Mouse (Mus musculus): ENCODE results near the gene Ctnnbip1. TPM values are rescaled to one million over a fixed set of nuclear protein-coding genes. Genes with fewer than 3 reads are reported as not detected.

Gene Ctnnbip1
- total and polyA plus RNA-seq, 3 experiments, result 25.0 to 27.3 (median 25.5) TPM

DNA sequence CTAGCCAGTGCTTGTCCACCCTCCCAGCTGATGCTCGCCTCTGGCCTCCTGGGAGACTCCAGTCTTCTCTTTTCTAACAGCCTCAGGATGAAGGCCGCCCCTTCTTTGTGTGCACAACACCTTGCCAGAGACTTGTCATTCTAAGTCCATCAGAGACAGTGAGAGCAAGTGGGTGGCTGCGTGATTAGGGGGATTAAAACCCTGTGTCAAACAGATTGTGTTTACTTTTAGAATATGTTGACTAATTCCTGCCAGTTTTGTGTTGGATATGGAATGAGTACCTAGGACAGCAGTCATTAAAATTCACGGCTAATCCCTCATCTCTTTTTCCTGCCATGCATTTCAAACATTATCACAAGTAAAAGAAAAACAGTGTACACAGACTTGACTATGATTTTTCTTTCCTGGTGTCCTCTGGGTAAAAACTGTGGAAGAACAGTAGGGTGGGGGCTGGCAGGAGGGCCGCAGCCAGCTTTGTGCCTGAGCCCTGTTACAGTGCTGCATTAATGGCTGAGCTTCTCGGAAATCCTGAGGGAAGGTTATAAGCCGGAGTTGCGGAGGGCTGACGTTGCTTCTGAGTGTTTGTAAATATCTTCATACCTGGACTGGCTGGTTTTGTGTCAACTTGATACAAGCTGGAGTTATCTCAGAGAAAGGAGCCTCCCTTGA, 77.0 kb downstream of the Ctnnbip1 start:
- H3K36me3 ChIP-seq (ENCODE audit: control insufficient read depth, insufficient read depth, low read length), result no peaks in the 10 kb centered on the region
- TF ChIP-seq CTCF (IDR thresholded peaks at IDR 0.05) (no peak), POLR2A (IDR thresholded peaks at IDR 0.05; ENCODE audit: insufficient read depth, low read depth, low read length) (no peak), EP300 (IDR thresholded peaks at IDR 0.05; ENCODE audit: insufficient read depth, low read depth, low read length) (no peak)
- 92% methylated on average over 9 of the region's 9 CpGs for WGBS
- peaks cover 5% of the 10 kb centered on the region for H3K4me1 ChIP-seq (ENCODE audit: control insufficient read depth, insufficient read depth, low read length)
- H3K4me3 ChIP-seq, result no peak overlapping the region
- intact Hi-C loops (cut with DNase I), result no loop called here
- no peaks in the 10 kb centered on the region for H3K27me3 ChIP-seq (ENCODE audit: control insufficient read depth, insufficient read depth, low read length)
- peaks cover 2% of the 10 kb centered on the region; the same call in 1 of the 2 replicates for H3K79me2 ChIP-seq (replicated peaks; ENCODE audit: control insufficient read depth, insufficient read depth, low read length)
- DNase-seq, result no peak
- no peak overlapping the region for H3K27ac ChIP-seq
- no peak overlapping the region for H3K9ac ChIP-seq (ENCODE audit: low read depth, low read length)

DNA sequence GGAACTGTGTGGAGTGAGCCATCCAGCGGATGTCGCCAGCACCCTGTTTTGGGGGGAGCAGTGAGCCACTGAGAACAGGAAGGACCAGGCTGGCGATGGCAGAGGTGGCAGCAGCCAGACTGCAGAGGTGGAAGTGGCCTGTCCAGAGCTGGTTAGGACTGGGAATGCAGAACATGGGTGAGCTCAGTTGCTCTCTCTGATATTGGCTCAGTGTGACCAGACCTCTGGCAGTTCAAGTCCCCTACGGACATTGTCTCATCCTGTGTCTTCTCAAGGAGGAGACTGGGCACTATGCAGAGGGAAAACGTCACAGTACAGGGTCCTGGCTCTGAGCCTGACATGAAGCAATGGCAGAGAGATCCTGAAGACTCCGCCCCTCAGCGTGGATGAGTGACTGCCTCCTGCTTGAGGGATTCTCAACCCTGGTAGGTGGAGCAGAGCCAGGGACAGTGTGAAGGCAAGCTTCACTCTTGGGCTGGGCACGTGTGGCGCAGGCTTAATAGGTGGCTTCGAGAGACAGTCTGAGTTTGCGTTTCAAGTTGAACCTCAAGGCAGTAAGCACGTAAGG, 79.7 kb downstream of the Ctnnbip1 start:
- Histone ChIP-seq H3K4me3 (no peak overlapping the region), H3K4me1 (ENCODE audit: control insufficient read depth, insufficient read depth, low read length) (peaks cover 5% of the 10 kb centered on the region; the same call in 1 of the 2 replicates), H3K27ac (no peak overlapping the region), H3K9ac (ENCODE audit: low read depth, low read length) (no peak overlapping the region), H3K27me3 (ENCODE audit: control insufficient read depth, insufficient read depth, low read length) (no peaks in the 10 kb centered on the region), H3K79me2 (replicated peaks; ENCODE audit: control insufficient read depth, insufficient read depth, low read length) (peaks cover 4% of the 10 kb centered on the region), H3K36me3 (ENCODE audit: control insufficient read depth, insufficient read depth, low read length) (no peaks in the 10 kb centered on the region)
- 78% methylated on average over 12 of the region's 12 CpGs for WGBS
- no peak for DNase-seq
- no peak for TF ChIP-seq CTCF (IDR thresholded peaks at IDR 0.05)
- TF ChIP-seq POLR2A (IDR thresholded peaks at IDR 0.05; ENCODE audit: insufficient read depth, low read depth, low read length), result no peak
- no peak for TF ChIP-seq EP300 (IDR thresholded peaks at IDR 0.05; ENCODE audit: insufficient read depth, low read depth, low read length)
- intact Hi-C loops (cut with DNase I), result no loop called here

DNA sequence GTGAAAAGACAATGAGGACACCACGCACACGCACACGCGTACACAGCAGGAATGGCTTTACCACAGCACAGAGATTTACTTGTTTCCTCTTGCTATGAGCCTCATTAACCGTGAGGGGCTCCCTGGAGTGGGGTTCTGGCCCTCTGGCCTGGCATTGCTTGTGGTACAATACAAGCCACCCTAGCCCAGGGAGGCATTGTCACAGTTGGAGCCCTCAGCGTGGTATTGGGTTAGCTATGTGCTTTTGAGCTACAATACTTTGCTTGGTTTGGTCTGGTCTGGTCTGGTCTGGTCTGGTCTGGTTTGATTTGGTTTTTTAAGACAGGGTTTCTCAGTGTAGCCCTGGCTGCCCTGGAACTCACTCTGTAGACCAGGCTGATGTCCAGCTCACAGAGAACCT, 81.5 kb downstream of the Ctnnbip1 start:
- intact Hi-C loops (cut with DNase I), result no loop called here
- Histone ChIP-seq H3K4me1 (ENCODE audit: control insufficient read depth, insufficient read depth, low read length) (peaks cover 5% of the 10 kb centered on the region; the same call in 1 of the 2 replicates), H3K27ac (no peak overlapping the region), H3K9ac (ENCODE audit: low read depth, low read length) (no peak overlapping the region), H3K4me3 (no peak overlapping the region), H3K27me3 (ENCODE audit: control insufficient read depth, insufficient read depth, low read length) (no peaks in the 10 kb centered on the region), H3K79me2 (replicated peaks; ENCODE audit: control insufficient read depth, insufficient read depth, low read length) (peaks cover 6% of the 10 kb centered on the region), H3K36me3 (ENCODE audit: control insufficient read depth, insufficient read depth, low read length) (no peaks in the 10 kb centered on the region)
- 96% methylated on average over 6 of the region's 6 CpGs for WGBS
- TF ChIP-seq POLR2A (IDR thresholded peaks at IDR 0.05; ENCODE audit: insufficient read depth, low read depth, low read length), result no peak
- no peak for TF ChIP-seq CTCF (IDR thresholded peaks at IDR 0.05)
- no peak for TF ChIP-seq EP300 (IDR thresholded peaks at IDR 0.05; ENCODE audit: insufficient read depth, low read depth, low read length)
- no peak for DNase-seq

DNA sequence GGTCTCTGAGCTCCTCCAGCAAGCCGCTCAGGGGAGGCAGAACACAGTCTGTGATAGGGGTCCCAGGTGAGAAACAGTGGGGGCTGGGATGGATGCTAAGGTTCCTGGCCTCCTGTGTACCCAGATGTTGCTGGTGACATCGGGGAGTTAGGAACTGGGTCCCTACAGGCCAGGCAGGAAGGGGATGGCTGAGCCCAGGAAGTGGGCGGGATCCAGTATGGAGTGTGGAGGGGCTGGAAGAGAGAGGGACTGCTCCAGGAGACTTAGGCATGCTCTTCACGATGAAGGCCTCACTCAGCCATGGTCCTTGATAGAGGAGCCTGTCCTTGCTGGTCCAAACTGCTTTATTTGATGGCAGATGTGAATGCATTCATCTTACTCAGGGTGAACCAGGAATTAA, 82.1 kb downstream of the Ctnnbip1 start:
- Histone ChIP-seq H3K79me2 (replicated peaks; ENCODE audit: control insufficient read depth, insufficient read depth, low read length) (peaks cover 6% of the 10 kb centered on the region), H3K9ac (ENCODE audit: low read depth, low read length) (no peak overlapping the region), H3K4me3 (no peak overlapping the region), H3K27ac (no peak overlapping the region), H3K36me3 (ENCODE audit: control insufficient read depth, insufficient read depth, low read length) (no peaks in the 10 kb centered on the region), H3K27me3 (ENCODE audit: control insufficient read depth, insufficient read depth, low read length) (no peaks in the 10 kb centered on the region), H3K4me1 (ENCODE audit: control insufficient read depth, insufficient read depth, low read length) (peaks cover 5% of the 10 kb centered on the region; the same call in 1 of the 2 replicates)
- DNase-seq, result no peak
- intact Hi-C loops (cut with DNase I), result no loop called here
- no peak for TF ChIP-seq CTCF (IDR thresholded peaks at IDR 0.05)
- no peak for TF ChIP-seq EP300 (IDR thresholded peaks at IDR 0.05; ENCODE audit: insufficient read depth, low read depth, low read length)
- TF ChIP-seq POLR2A (IDR thresholded peaks at IDR 0.05; ENCODE audit: insufficient read depth, low read depth, low read length), result no peak
- WGBS, result 66% methylated on average over 4 of the region's 4 CpGs

DNA sequence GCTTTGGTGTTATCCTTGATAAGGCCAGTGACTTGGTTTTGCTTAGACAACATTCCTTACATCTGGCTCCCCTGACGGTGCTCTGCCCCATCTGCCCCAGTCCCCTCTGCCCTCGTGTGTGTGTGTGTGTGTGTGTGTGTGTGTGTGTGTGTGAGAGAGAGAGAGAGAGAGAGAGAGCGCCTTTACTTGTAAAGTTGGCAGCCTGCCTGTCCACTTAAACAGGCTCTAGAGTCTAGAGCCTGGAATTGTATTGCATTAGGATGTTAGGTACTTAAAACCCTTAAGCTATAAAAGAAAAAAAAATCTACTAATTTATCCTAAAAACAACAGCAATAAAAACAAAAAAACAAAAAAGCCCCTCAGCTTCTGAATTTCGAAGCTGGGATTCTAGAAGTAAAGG, 83.4 kb downstream of the Ctnnbip1 start:
- Histone ChIP-seq H3K4me3 (no peak overlapping the region), H3K27ac (no peak overlapping the region), H3K27me3 (ENCODE audit: control insufficient read depth, insufficient read depth, low read length) (no peaks in the 10 kb centered on the region), H3K4me1 (ENCODE audit: control insufficient read depth, insufficient read depth, low read length) (peaks cover 5% of the 10 kb centered on the region; the same call in 1 of the 2 replicates), H3K79me2 (replicated peaks; ENCODE audit: control insufficient read depth, insufficient read depth, low read length) (peaks cover 6% of the 10 kb centered on the region), H3K9ac (ENCODE audit: low read depth, low read length) (no peak overlapping the region), H3K36me3 (ENCODE audit: control insufficient read depth, insufficient read depth, low read length) (no peaks in the 10 kb centered on the region)
- 31% methylated on average over 4 of the region's 4 CpGs for WGBS
- no peak for DNase-seq
- TF ChIP-seq EP300 (IDR thresholded peaks at IDR 0.05; ENCODE audit: insufficient read depth, low read depth, low read length), result no peak
- TF ChIP-seq CTCF (IDR thresholded peaks at IDR 0.05), result no peak
- TF ChIP-seq POLR2A (IDR thresholded peaks at IDR 0.05; ENCODE audit: insufficient read depth, low read depth, low read length), result no peak
- intact Hi-C loops (cut with DNase I), result no loop called here

DNA sequence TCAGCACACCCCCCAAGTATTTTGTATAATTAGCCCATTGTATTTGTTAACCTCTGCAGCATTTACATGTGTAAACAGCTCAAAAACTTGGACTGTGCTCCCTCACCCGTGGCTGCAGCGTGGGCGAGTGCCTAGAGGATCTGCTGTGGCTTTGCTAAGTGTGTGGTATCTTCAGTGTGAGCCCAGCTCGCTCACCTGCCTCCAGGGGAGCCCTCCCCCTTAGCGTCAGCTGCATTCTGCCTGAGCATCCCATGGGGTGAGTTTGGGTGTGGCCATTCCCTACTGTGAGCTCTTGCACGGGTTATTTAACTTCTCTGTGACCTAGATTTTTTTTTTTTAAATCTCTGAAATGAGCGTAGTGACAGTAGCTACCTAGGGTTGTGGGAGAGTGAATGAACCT, 84.2 kb downstream of the Ctnnbip1 start:
- H3K27ac ChIP-seq, result no peak overlapping the region
- no peak overlapping the region for H3K4me3 ChIP-seq
- WGBS, result 68% methylated on average over 7 of the region's 7 CpGs
- DNase-seq, result no peak
- no peaks in the 10 kb centered on the region for H3K27me3 ChIP-seq (ENCODE audit: control insufficient read depth, insufficient read depth, low read length)
- intact Hi-C loops (cut with DNase I), result no loop called here
- peaks cover 6% of the 10 kb centered on the region for H3K79me2 ChIP-seq (replicated peaks; ENCODE audit: control insufficient read depth, insufficient read depth, low read length)
- H3K4me1 ChIP-seq (ENCODE audit: control insufficient read depth, insufficient read depth, low read length), result peaks cover 6% of the 10 kb centered on the region; the same call in 1 of the 2 replicates
- no peaks in the 10 kb centered on the region for H3K36me3 ChIP-seq (ENCODE audit: control insufficient read depth, insufficient read depth, low read length)
- no peak overlapping the region for H3K9ac ChIP-seq (ENCODE audit: low read depth, low read length)
- TF ChIP-seq POLR2A (IDR thresholded peaks at IDR 0.05; ENCODE audit: insufficient read depth, low read depth, low read length), result no peak
- TF ChIP-seq EP300 (IDR thresholded peaks at IDR 0.05; ENCODE audit: insufficient read depth, low read depth, low read length), result no peak
- no peak for TF ChIP-seq CTCF (IDR thresholded peaks at IDR 0.05)

All from heart, adult 2 months (tissue).